Mouse (Mus musculus) hindbrain, embryonic 11.5 days (tissue): ENCODE results near the gene Cutal. TPM values are rescaled to one million over a fixed set of nuclear protein-coding genes. Genes with fewer than 3 reads are reported as not detected.

ENCODE experiments used
- ATAC-seq: fragments of 200-750 bp; cut with Nextera tagmentation; 2 replicates; pipeline ENCODE4 v1.8.0; 2017; ENCODE audit warnings: mild to moderate bottlenecking, moderate TSS enrichment, moderate library complexity; ENCODE audit not compliant: low FRiP score
- DNase-seq: peaks from one replicate; pipeline ENCODE4 v3.0.0-alpha.2; 2015; ENCODE audit warnings: low spot score
- H3K27ac ChIP-seq: fragments of 300-500 bp; sonication (generic); 2 replicates; pipeline ENCODE4 v1.5.1; 2014; ENCODE audit warnings: mild to moderate bottlenecking, low read depth, low read length
- H3K27me3 ChIP-seq: fragments of 300-500 bp; sonication (generic); 2 replicates; pipeline ENCODE4 v1.6.1; 2014; ENCODE audit warnings: mild to moderate bottlenecking, low read length, moderate library complexity, mixed read lengths; ENCODE audit not compliant: control insufficient read depth, insufficient read depth
- H3K36me3 ChIP-seq: fragments of 300-500 bp; sonication (generic); 2 replicates; pipeline ENCODE4 v1.6.1; 2014; ENCODE audit warnings: mild to moderate bottlenecking, low read length, moderate library complexity, mixed read lengths; ENCODE audit not compliant: control insufficient read depth, insufficient read depth
- H3K4me1 ChIP-seq: fragments of 300-500 bp; sonication (generic); replicated peaks from 2 replicates; pipeline ENCODE4 v1.6.1; 2014; ENCODE audit warnings: low read length, mixed read lengths; ENCODE audit not compliant: control insufficient read depth, insufficient read depth
- H3K4me2 ChIP-seq: fragments of 300-500 bp; sonication (generic); replicated peaks from 2 replicates; pipeline ENCODE4 v1.6.1; 2014; ENCODE audit warnings: mild to moderate bottlenecking, low read depth, low read length
- H3K4me3 ChIP-seq: fragments of 300-500 bp; sonication (generic); 2 replicates; pipeline ENCODE4 v1.5.1; 2014; ENCODE audit warnings: low read depth, low read length
- H3K9ac ChIP-seq: fragments of 300-500 bp; sonication (generic); 2 replicates; pipeline ENCODE4 v1.6.1; 2014; ENCODE audit warnings: low read depth, low read length
- H3K9me3 ChIP-seq: fragments of 300-500 bp; sonication (generic); 2 replicates; pipeline ENCODE4 v1.6.1; 2016; ENCODE audit warnings: low read length; ENCODE audit not compliant: control insufficient read depth
- WGBS: fragments of 180-500 bp; shearing (Covaris S2); extraction: QIAGEN DNeasy Blood & Tissue Kit; methylation state at CpG from one replicate; pipeline ENCODE4 v1.1.7; 2014; 5-methylcytosine and 5-hydroxymethylcytosine counted together
- polyA plus RNA-seq: library from polyadenylated mRNA; unstranded; fragments of >200 nt; fragmentation: Nextera tagmentation; extraction: Ambion mirVana; gene quantifications from 2 replicates; pipeline ENCODE4 v1.2.1, GENCODE M21; 2014

Gene Cutal
- polyA plus RNA-seq, 1 experiment from 2014 or later = not detected

DNA sequence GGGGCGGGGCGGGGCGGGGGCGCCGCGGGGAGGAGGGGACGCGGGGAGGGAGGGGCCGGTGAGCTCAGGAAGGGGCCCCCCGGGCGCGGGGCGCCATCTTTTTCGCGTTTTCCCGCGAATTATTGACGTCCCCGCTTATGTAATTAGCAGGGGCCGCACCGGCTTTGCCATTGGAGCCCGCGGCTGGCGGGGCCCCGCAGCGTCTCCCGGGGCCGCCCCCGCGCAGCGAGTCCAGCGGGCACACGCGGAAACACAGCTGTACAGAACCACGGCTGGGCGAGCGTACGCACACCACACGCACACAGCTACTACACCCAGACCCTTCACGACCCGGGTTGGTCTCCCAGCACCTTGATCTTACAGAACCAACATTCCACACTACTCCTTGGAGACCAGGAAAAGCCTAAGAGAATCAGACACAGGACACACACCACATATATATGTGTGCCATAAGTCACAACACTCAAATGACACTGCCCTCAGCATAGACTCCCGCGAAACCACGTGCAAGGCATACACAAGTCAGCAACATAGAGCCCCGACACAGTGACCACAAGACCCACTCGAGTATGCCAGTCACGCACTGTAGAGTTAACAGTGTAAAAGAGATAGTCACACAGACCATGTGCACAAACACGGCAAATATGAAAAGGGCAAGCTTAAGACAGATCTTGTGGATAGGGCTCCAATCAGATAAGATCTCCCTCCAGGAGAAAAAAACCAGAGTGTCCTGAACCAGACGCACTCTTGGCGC lies 40.0 kb downstream of the Cutal start:
- H3K4me3 ChIP-seq = peak overlapping the region; percentile 57
- H3K27me3 ChIP-seq = peaks cover 23% of the 10 kb centered on the region
- H3K4me2 ChIP-seq = peak overlapping the region; percentile 95
- ATAC-seq (peak; percentile 64; the same call in 1 of the 2 replicates), DNase-seq (peak; percentile 47)
- no peak overlapping the region for H3K27ac ChIP-seq
- peaks cover 2% of the 10 kb centered on the region; the same call in 1 of the 2 replicates for H3K4me1 ChIP-seq
- H3K9me3 ChIP-seq = no peaks in the 10 kb centered on the region
- H3K9ac ChIP-seq = peak overlapping the region; percentile 51
- WGBS = 6% methylated on average over 40 of the region's 50 CpGs
- H3K36me3 ChIP-seq = no peaks in the 10 kb centered on the region

- WGBS = 19% methylated on average over 2 of the region's 2 CpGs
- peaks cover 23% of the 10 kb centered on the region for H3K27me3 ChIP-seq
- DNase-seq = no peak
- H3K9ac ChIP-seq = no peak overlapping the region
- H3K4me3 ChIP-seq = no peak overlapping the region
- H3K4me1 ChIP-seq = peaks cover 2% of the 10 kb centered on the region; the same call in 1 of the 2 replicates
- H3K36me3 ChIP-seq = no peaks in the 10 kb centered on the region
- H3K27ac ChIP-seq = no peak overlapping the region
- no peak overlapping the region for H3K4me2 ChIP-seq
- no peaks in the 10 kb centered on the region for H3K9me3 ChIP-seq
- no peak for ATAC-seq
These were observed 40.6 kb downstream of the Cutal start for GRCm38 (mm10) chr2:34914823-34915082.

GRCm38 (mm10) chr2:34915103-34915502 lies 40.9 kb downstream of the Cutal start:
- no peak for DNase-seq
- H3K4me3 ChIP-seq = no peak overlapping the region
- no peak overlapping the region for H3K27ac ChIP-seq
- no peaks in the 10 kb centered on the region for H3K9me3 ChIP-seq
- H3K27me3 ChIP-seq = peaks cover 23% of the 10 kb centered on the region
- H3K4me1 ChIP-seq = peaks cover 2% of the 10 kb centered on the region; the same call in 1 of the 2 replicates
- H3K9ac ChIP-seq = no peak overlapping the region
- H3K36me3 ChIP-seq = no peaks in the 10 kb centered on the region
- H3K4me2 ChIP-seq = no peak overlapping the region
- no peak for ATAC-seq
- 42% methylated on average over 2 of the region's 2 CpGs for WGBS

- Histone ChIP-seq H3K36me3 (no peaks in the 10 kb centered on the region), H3K4me3 (no peak overlapping the region), H3K9me3 (no peaks in the 10 kb centered on the region), H3K4me2 (no peak overlapping the region), H3K9ac (no peak overlapping the region), H3K27ac (no peak overlapping the region), H3K27me3 (no peaks in the 10 kb centered on the region; the same call in 1 of the 2 replicates), H3K4me1 (no peaks in the 10 kb centered on the region)
- no peak for ATAC-seq
- WGBS = 57% methylated on average over 2 of the region's 2 CpGs
- no peak for DNase-seq
These were observed 45.9 kb downstream of the Cutal start for GRCm38 (mm10) chr2:34920144-34920543.

- Histone ChIP-seq H3K9me3 (no peaks in the 10 kb centered on the region), H3K9ac (no peak overlapping the region), H3K36me3 (no peaks in the 10 kb centered on the region), H3K27ac (no peak overlapping the region), H3K4me1 (no peaks in the 10 kb centered on the region), H3K27me3 (no peaks in the 10 kb centered on the region), H3K4me3 (no peak overlapping the region), H3K4me2 (no peak overlapping the region)
- WGBS = 20% methylated on average over 2 of the region's 2 CpGs
- ATAC-seq = no peak
- DNase-seq = no peak
These were observed 48.5 kb downstream of the Cutal start for GRCm38 (mm10) chr2:34922729-34923128.

GRCm38 (mm10) chr2:34927320-34927719 lies 53.1 kb downstream of the Cutal start:
- no peak overlapping the region for H3K4me2 ChIP-seq
- no peaks in the 10 kb centered on the region for H3K36me3 ChIP-seq
- no peaks in the 10 kb centered on the region for H3K4me1 ChIP-seq
- ATAC-seq (no peak), DNase-seq (no peak)
- H3K27me3 ChIP-seq = no peaks in the 10 kb centered on the region
- WGBS = 76% methylated on average over 5 of the region's 5 CpGs
- no peaks in the 10 kb centered on the region for H3K9me3 ChIP-seq
- no peak overlapping the region for H3K9ac ChIP-seq
- H3K27ac ChIP-seq = no peak overlapping the region
- H3K4me3 ChIP-seq = no peak overlapping the region

- no peaks in the 10 kb centered on the region for H3K36me3 ChIP-seq
- no peak overlapping the region for H3K4me2 ChIP-seq
- H3K9me3 ChIP-seq = no peaks in the 10 kb centered on the region
- no peaks in the 10 kb centered on the region for H3K27me3 ChIP-seq
- no peak overlapping the region for H3K27ac ChIP-seq
- no peak for ATAC-seq
- 65% methylated on average over 5 of the region's 5 CpGs for WGBS
- H3K9ac ChIP-seq = no peak overlapping the region
- H3K4me1 ChIP-seq = no peaks in the 10 kb centered on the region
- no peak for DNase-seq
- H3K4me3 ChIP-seq = no peak overlapping the region
These were observed 63.3 kb downstream of the Cutal start for GRCm38 (mm10) chr2:34937460-34937859.

GRCm38 (mm10) chr2:34938269-34939208 lies 64.3 kb downstream of the Cutal start:
- ATAC-seq (no peak), DNase-seq (no peak)
- 76% methylated on average over 8 of the region's 8 CpGs for WGBS
- Histone ChIP-seq H3K9ac (no peak overlapping the region), H3K27me3 (no peaks in the 10 kb centered on the region), H3K27ac (no peak overlapping the region), H3K9me3 (no peaks in the 10 kb centered on the region), H3K4me1 (no peaks in the 10 kb centered on the region), H3K4me2 (no peak overlapping the region), H3K4me3 (no peak overlapping the region), H3K36me3 (no peaks in the 10 kb centered on the region)
